Mouse (Mus musculus): ENCODE results near the gene Bcl11b. TPM values are rescaled to one million over a fixed set of nuclear protein-coding genes. Genes with fewer than 3 reads are reported as not detected.

Bcl11b gene
- polyA plus RNA-seq, 1 experiment: 22.3 TPM

GRCm38 (mm10) chr12:108022835-108023615 lies 19.6 kb upstream of the Bcl11b start:
- WGBS: 71% methylated on average over 15 of the region's 15 CpGs
- TF ChIP-seq CTCF (IDR thresholded peaks at IDR 0.05; ENCODE audit: extremely low read depth, insufficient read length, insufficient replicate concordance, low read depth, low read length): no peak
- no peak for TF ChIP-seq POLR2A (IDR thresholded peaks at IDR 0.05; ENCODE audit: low read depth, low read length)
- no peaks in the 10 kb centered on the region for H3K36me3 ChIP-seq (ENCODE audit: control insufficient read depth, insufficient read depth, low read length)
- no peaks in the 10 kb centered on the region for H3K27me3 ChIP-seq (ENCODE audit: control insufficient read depth, insufficient read depth, low read length)
- H3K4me1 ChIP-seq (ENCODE audit: control insufficient read depth, insufficient read depth, insufficient read length, low read length): peaks cover 4% of the 10 kb centered on the region
- H3K4me3 ChIP-seq (ENCODE audit: low read depth, low read length): no peak overlapping the region
- H3K27ac ChIP-seq (ENCODE audit: insufficient read depth, low read depth, low read length): no peak overlapping the region

- Histone ChIP-seq H3K27me3 (ENCODE audit: control insufficient read depth, insufficient read depth, low read length) (no peaks in the 10 kb centered on the region), H3K27ac (ENCODE audit: insufficient read depth, low read depth, low read length) (no peak overlapping the region), H3K4me1 (ENCODE audit: control insufficient read depth, insufficient read depth, insufficient read length, low read length) (peaks cover 7% of the 10 kb centered on the region), H3K36me3 (ENCODE audit: control insufficient read depth, insufficient read depth, low read length) (no peaks in the 10 kb centered on the region), H3K4me3 (ENCODE audit: low read depth, low read length) (no peak overlapping the region)
- no peak for TF ChIP-seq POLR2A (IDR thresholded peaks at IDR 0.05; ENCODE audit: low read depth, low read length)
- no peak for TF ChIP-seq CTCF (IDR thresholded peaks at IDR 0.05; ENCODE audit: extremely low read depth, insufficient read length, insufficient replicate concordance, low read depth, low read length)
- WGBS: 93% methylated on average over 12 of the region's 12 CpGs
Measured at GRCm38 (mm10) chr12:108012003-108012402, 8.6 kb upstream of the Bcl11b start.

GRCm38 (mm10) chr12:108010346-108010745 lies 6.9 kb upstream of the Bcl11b start:
- 80% methylated on average over 11 of the region's 11 CpGs for WGBS
- TF ChIP-seq POLR2A (IDR thresholded peaks at IDR 0.05; ENCODE audit: low read depth, low read length) (no peak), CTCF (IDR thresholded peaks at IDR 0.05; ENCODE audit: extremely low read depth, insufficient read length, insufficient replicate concordance, low read depth, low read length) (no peak)

GRCm38 (mm10) chr12:108009156-108009555 lies 5.8 kb upstream of the Bcl11b start:
- no peak overlapping the region for H3K27ac ChIP-seq (ENCODE audit: insufficient read depth, low read depth, low read length)

More at GRCm38 (mm10) chr12:108010346-108010745, 6.9 kb upstream of the Bcl11b start:
- Histone ChIP-seq H3K4me3 (ENCODE audit: low read depth, low read length) (no peak overlapping the region), H3K27ac (ENCODE audit: insufficient read depth, low read depth, low read length) (no peak overlapping the region), H3K27me3 (ENCODE audit: control insufficient read depth, insufficient read depth, low read length) (no peaks in the 10 kb centered on the region), H3K36me3 (ENCODE audit: control insufficient read depth, insufficient read depth, low read length) (no peaks in the 10 kb centered on the region), H3K4me1 (ENCODE audit: control insufficient read depth, insufficient read depth, insufficient read length, low read length) (peaks cover 12% of the 10 kb centered on the region)

GRCm38 (mm10) chr12:108005816-108006626 lies 2.6 kb upstream of the Bcl11b start:
- H3K4me3 ChIP-seq (ENCODE audit: low read depth, low read length): peak overlapping the region; percentile 96
- WGBS: 1% methylated on average over 56 of the region's 56 CpGs
- no peaks in the 10 kb centered on the region for H3K36me3 ChIP-seq (ENCODE audit: control insufficient read depth, insufficient read depth, low read length)
- H3K27ac ChIP-seq (ENCODE audit: insufficient read depth, low read depth, low read length): peak overlapping the region; percentile 50
- H3K27me3 ChIP-seq (ENCODE audit: control insufficient read depth, insufficient read depth, low read length): no peaks in the 10 kb centered on the region; the same call in 1 of the 2 replicates
- TF ChIP-seq POLR2A (IDR thresholded peaks at IDR 0.05; ENCODE audit: low read depth, low read length) (peak; percentile 28; the same call in 1 of the 2 replicates), CTCF (IDR thresholded peaks at IDR 0.05; ENCODE audit: extremely low read depth, insufficient read length, insufficient replicate concordance, low read depth, low read length) (0 out of 2 replicates have a peak, but pooled peaks have one; percentile 19)
- peaks cover 12% of the 10 kb centered on the region for H3K4me1 ChIP-seq (ENCODE audit: control insufficient read depth, insufficient read depth, insufficient read length, low read length)

More at GRCm38 (mm10) chr12:108009156-108009555, 5.8 kb upstream of the Bcl11b start:
- WGBS: 75% methylated on average over 4 of the region's 4 CpGs
- Histone ChIP-seq H3K36me3 (ENCODE audit: control insufficient read depth, insufficient read depth, low read length) (no peaks in the 10 kb centered on the region), H3K4me1 (ENCODE audit: control insufficient read depth, insufficient read depth, insufficient read length, low read length) (peaks cover 19% of the 10 kb centered on the region), H3K4me3 (ENCODE audit: low read depth, low read length) (no peak overlapping the region), H3K27me3 (ENCODE audit: control insufficient read depth, insufficient read depth, low read length) (no peaks in the 10 kb centered on the region)
- TF ChIP-seq POLR2A (IDR thresholded peaks at IDR 0.05; ENCODE audit: low read depth, low read length) (no peak), CTCF (IDR thresholded peaks at IDR 0.05; ENCODE audit: extremely low read depth, insufficient read length, insufficient replicate concordance, low read depth, low read length) (no peak; the same call in 1 of the 2 replicates)

GRCm38 (mm10) chr12:108005488-108005800 lies 2.0 kb upstream of the Bcl11b start:
- H3K27ac ChIP-seq (ENCODE audit: insufficient read depth, low read depth, low read length): peak overlapping the region; percentile 85
- H3K4me3 ChIP-seq (ENCODE audit: low read depth, low read length): peak overlapping the region; percentile 96
- no peaks in the 10 kb centered on the region for H3K36me3 ChIP-seq (ENCODE audit: control insufficient read depth, insufficient read depth, low read length)
- no peaks in the 10 kb centered on the region; the same call in 1 of the 2 replicates for H3K27me3 ChIP-seq (ENCODE audit: control insufficient read depth, insufficient read depth, low read length)
- WGBS: 8% methylated on average over 14 of the region's 14 CpGs
- peaks cover 12% of the 10 kb centered on the region for H3K4me1 ChIP-seq (ENCODE audit: control insufficient read depth, insufficient read depth, insufficient read length, low read length)
- TF ChIP-seq CTCF (IDR thresholded peaks at IDR 0.05; ENCODE audit: extremely low read depth, insufficient read length, insufficient replicate concordance, low read depth, low read length) (no peak), POLR2A (IDR thresholded peaks at IDR 0.05; ENCODE audit: low read depth, low read length) (no peak)

Data from small intestine, adult 2 months (tissue).